Mouse (Mus musculus): ENCODE measurements around the gene Safb2.

GRCm38 (mm10) chr17:56608699-56609098, 24.3 kb upstream of the Safb2 start:
- TF ChIP-seq CTCF (IDR thresholded peaks at IDR 0.05; ENCODE audit: borderline replicate concordance, insufficient read depth, low read length): no peak
- TF ChIP-seq POLR2A (IDR thresholded peaks at IDR 0.05; ENCODE audit: low read depth, low read length): no peak
